Mouse (Mus musculus) embryonic facial prominence, embryonic 11.5 days (tissue): ENCODE measurements at regions not wholly inside any gene's neighbourhood (a gene's known extent, or its start where the extent isn't known, plus 50 kb on each side); places are given as distances from the start of the nearest gene placed in this dataset.
"Not testable (repeated sequence)": the region's sequence is repeated elsewhere in the genome, so short reads cannot be mapped to it uniquely, and the experiment has no call there.

Source experiments
- ATAC-seq: fragments of 200-750 bp; cut with Nextera tagmentation; replicated peaks from 2 replicates; pipeline ENCODE4 v1.8.0; 2017; ENCODE audit warnings: low read depth; ENCODE audit not compliant: insufficient number of reproducible peaks, low FRiP score, low TSS enrichment
- DNase-seq: peaks from one replicate; pipeline ENCODE4 v3.0.0-alpha.2; 2015; ENCODE audit warnings: low spot score
- H3K27ac ChIP-seq: fragments of 300-500 bp; sonication (generic); replicated peaks from 2 replicates; pipeline ENCODE4 v1.5.1; 2014; ENCODE audit warnings: mild to moderate bottlenecking, low read depth, low read length, control low read depth
- H3K27me3 ChIP-seq: fragments of 300-500 bp; sonication (generic); 2 replicates; pipeline ENCODE4 v1.6.1; 2014; ENCODE audit warnings: mild to moderate bottlenecking, low read length, moderate library complexity, mixed read lengths; ENCODE audit not compliant: control insufficient read depth, insufficient read depth
- H3K36me3 ChIP-seq: fragments of 300-500 bp; sonication (generic); replicated peaks from 2 replicates; pipeline ENCODE4 v1.6.1; 2014; ENCODE audit warnings: low read depth, mild to moderate bottlenecking, low read length, moderate library complexity, mixed read lengths; ENCODE audit not compliant: control insufficient read depth, insufficient read depth
- H3K4me1 ChIP-seq: fragments of 300-500 bp; sonication (generic); 2 replicates; pipeline ENCODE4 v1.6.1; 2014; ENCODE audit warnings: low read length, mixed read lengths; ENCODE audit not compliant: control insufficient read depth, insufficient read depth
- H3K4me2 ChIP-seq: fragments of 300-500 bp; sonication (generic); 2 replicates; pipeline ENCODE4 v1.6.1; 2014; ENCODE audit warnings: low read depth, mild to moderate bottlenecking, control low read depth, low read length, moderate library complexity
- H3K4me3 ChIP-seq: fragments of 300-500 bp; sonication (generic); 2 replicates; pipeline ENCODE4 v1.5.1; 2014; ENCODE audit warnings: low read depth, low read length, control low read depth
- H3K9ac ChIP-seq: fragments of 300-500 bp; sonication (generic); replicated peaks from 2 replicates; pipeline ENCODE4 v1.6.1; 2014; ENCODE audit warnings: mild to moderate bottlenecking, control low read depth, low read length
- H3K9me3 ChIP-seq: fragments of 300-500 bp; sonication (generic); replicated peaks from 2 replicates; pipeline ENCODE4 v1.6.1; 2016; ENCODE audit warnings: mild to moderate bottlenecking, low read length, inconsistent platforms, mixed read lengths; ENCODE audit not compliant: control insufficient read depth
- WGBS: fragments of 180-500 bp; shearing (Covaris S2); extraction: QIAGEN DNeasy Blood & Tissue Kit; methylation state at CpG from one replicate; pipeline ENCODE4 v1.1.7; 2014; 5-methylcytosine and 5-hydroxymethylcytosine counted together

DNA sequence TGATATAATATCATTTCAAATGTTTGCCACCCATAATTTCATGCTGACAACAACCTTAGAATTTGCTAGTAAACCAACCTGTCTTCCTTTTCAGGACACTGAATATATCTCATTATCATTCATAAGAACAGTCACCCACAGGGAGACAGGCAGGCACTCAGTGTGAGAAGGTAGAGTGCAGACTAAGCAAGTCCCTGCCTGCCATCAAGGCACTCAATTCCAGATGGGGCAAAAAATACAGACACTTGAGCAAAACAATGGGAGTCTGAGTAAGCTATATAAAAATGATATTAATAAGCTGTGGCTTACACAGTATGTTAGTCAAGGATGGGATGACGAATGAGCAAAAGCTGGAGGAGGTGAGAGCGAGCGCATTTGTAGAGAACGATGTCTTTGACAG is 909.4 kb downstream of the Robo1 start:
- DNase-seq (no peak), ATAC-seq (no peak)
- H3K9ac ChIP-seq, result no peak overlapping the region
- no peaks in the 10 kb centered on the region for H3K9me3 ChIP-seq
- H3K4me3 ChIP-seq, result no peak overlapping the region
- WGBS, result 86% methylated on average over 4 of the region's 4 CpGs
- no peak overlapping the region for H3K27ac ChIP-seq
- no peaks in the 10 kb centered on the region for H3K27me3 ChIP-seq
- no peak overlapping the region for H3K4me2 ChIP-seq
- no peaks in the 10 kb centered on the region for H3K4me1 ChIP-seq
- H3K36me3 ChIP-seq, result no peaks in the 10 kb centered on the region

GRCm38 (mm10) chr16:73203542-73203941 is 895.4 kb downstream of the Robo1 start:
- ATAC-seq, result no peak
- WGBS, result 87% methylated on average over 11 of the region's 11 CpGs
- DNase-seq, result no peak
- Histone ChIP-seq H3K27ac (no peak overlapping the region), H3K9ac (no peak overlapping the region), H3K4me2 (no peak overlapping the region), H3K27me3 (no peaks in the 10 kb centered on the region), H3K4me1 (no peaks in the 10 kb centered on the region), H3K36me3 (no peaks in the 10 kb centered on the region), H3K9me3 (no peaks in the 10 kb centered on the region), H3K4me3 (no peak overlapping the region)

GRCm38 (mm10) chr16:73200991-73201390 is 892.9 kb downstream of the Robo1 start:
- no peak overlapping the region for H3K27ac ChIP-seq
- no peak overlapping the region for H3K4me2 ChIP-seq
- 62% methylated on average over 3 of the region's 3 CpGs for WGBS
- H3K9me3 ChIP-seq, result no peaks in the 10 kb centered on the region
- no peaks in the 10 kb centered on the region for H3K27me3 ChIP-seq
- H3K9ac ChIP-seq, result no peak overlapping the region
- ATAC-seq (no peak), DNase-seq (no peak)
- no peaks in the 10 kb centered on the region for H3K4me1 ChIP-seq
- no peak overlapping the region for H3K4me3 ChIP-seq
- H3K36me3 ChIP-seq, result no peaks in the 10 kb centered on the region

GRCm38 (mm10) chr16:73182776-73183175 is 874.7 kb downstream of the Robo1 start:
- Histone ChIP-seq H3K27me3 (no peaks in the 10 kb centered on the region), H3K4me2 (no peak overlapping the region), H3K4me1 (no peaks in the 10 kb centered on the region), H3K27ac (no peak overlapping the region), H3K9ac (no peak overlapping the region), H3K9me3 (no peaks in the 10 kb centered on the region), H3K36me3 (no peaks in the 10 kb centered on the region), H3K4me3 (no peak overlapping the region)
- no peak for ATAC-seq
- 86% methylated on average over 5 of the region's 5 CpGs for WGBS
- no peak for DNase-seq

DNA sequence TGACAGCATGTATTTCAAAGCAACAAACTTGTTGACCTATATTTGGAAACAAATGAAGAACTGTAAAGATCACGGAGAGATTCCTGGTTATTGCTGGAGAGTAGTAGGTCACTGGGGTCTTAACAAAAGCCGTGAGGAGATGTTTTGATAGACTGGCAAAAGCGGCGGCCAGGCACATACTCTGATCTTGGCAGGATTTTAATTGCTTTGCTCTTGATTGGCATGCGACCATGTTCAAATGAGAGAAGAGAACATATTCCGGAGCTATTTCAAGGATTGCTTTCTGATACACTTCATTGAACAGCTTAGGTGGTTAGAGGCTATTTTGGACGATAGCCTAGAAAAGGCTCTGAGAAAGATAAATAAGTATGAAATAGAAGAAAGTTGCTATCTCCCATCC is 874.2 kb downstream of the Robo1 start:
- Histone ChIP-seq H3K4me3 (no peak overlapping the region), H3K4me1 (no peaks in the 10 kb centered on the region), H3K9me3 (no peaks in the 10 kb centered on the region), H3K27ac (no peak overlapping the region), H3K36me3 (no peaks in the 10 kb centered on the region), H3K4me2 (no peak overlapping the region), H3K27me3 (no peaks in the 10 kb centered on the region), H3K9ac (no peak overlapping the region)
- ATAC-seq (no peak), DNase-seq (no peak)
- WGBS, result 80% methylated on average over 7 of the region's 7 CpGs

DNA sequence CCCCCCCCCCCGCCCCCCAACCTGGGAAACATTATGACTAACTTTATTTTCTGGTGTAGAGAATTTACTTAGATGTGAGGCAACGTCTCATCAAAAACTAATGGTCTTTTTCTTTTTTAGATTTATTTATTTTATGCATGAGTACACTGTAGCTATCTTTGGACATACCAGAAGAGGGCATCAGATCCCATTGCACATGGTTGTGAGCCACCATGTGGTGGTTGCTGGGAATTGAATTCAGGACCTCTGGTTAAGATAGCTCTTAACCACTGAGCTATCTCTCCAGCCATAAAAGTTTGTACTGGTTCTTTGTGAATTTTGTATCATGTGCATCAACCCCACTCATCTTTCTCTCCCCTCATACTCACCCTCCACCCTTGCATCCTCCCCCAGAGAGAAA is 847.3 kb downstream of the Robo1 start:
- 79% methylated on average over 2 of the region's 2 CpGs for whole genome bisulfite sequencing
- Histone ChIP-seq H3K4me3 (no peak overlapping the region), H3K9me3 (no peaks in the 10 kb centered on the region), H3K9ac (no peak overlapping the region), H3K4me1 (no peaks in the 10 kb centered on the region), H3K4me2 (no peak overlapping the region), H3K36me3 (no peaks in the 10 kb centered on the region), H3K27me3 (no peaks in the 10 kb centered on the region), H3K27ac (no peak overlapping the region)
- DNase-seq, result peak; percentile 8
- no peak for ATAC-seq

GRCm38 (mm10) chr16:73127927-73128326 is 819.8 kb downstream of the Robo1 start:
- not testable (repeated sequence) for H3K27ac ChIP-seq, DNase-seq, H3K9me3 ChIP-seq, H3K27me3 ChIP-seq, ATAC-seq, H3K4me1 ChIP-seq, H3K9ac ChIP-seq, H3K4me2 ChIP-seq, H3K36me3 ChIP-seq, H3K4me3 ChIP-seq
- WGBS, result 97% methylated on average over 1 of the region's 1 CpGs

DNA sequence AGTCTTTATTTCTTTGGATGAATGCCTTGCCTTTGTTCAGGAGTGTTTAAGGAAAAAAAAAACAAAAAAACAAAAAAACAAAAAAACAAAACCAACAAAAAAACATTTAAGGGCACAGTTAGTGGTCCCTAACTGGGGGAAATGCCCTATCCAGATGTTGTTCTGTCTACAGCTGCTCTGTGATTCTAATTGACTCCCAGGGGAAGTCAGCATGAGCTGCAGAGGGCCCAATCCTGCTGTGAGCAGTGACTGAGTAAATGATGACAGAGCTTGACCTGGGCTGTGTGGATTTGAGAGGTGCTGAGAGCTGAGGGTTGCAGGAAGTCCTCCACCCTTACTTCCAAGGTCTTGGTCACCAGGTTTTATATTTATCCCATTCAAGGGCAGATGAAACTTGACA is 812.5 kb downstream of the Robo1 start:
- no peak overlapping the region for H3K4me2 ChIP-seq
- H3K27me3 ChIP-seq, result no peaks in the 10 kb centered on the region
- ATAC-seq, result no peak
- no peak overlapping the region for H3K4me3 ChIP-seq
- H3K9ac ChIP-seq, result no peak overlapping the region
- H3K9me3 ChIP-seq, result no peaks in the 10 kb centered on the region
- H3K4me1 ChIP-seq, result no peaks in the 10 kb centered on the region
- peak; percentile 18 for DNase-seq
- H3K36me3 ChIP-seq, result no peaks in the 10 kb centered on the region
- H3K27ac ChIP-seq, result no peak overlapping the region

DNA sequence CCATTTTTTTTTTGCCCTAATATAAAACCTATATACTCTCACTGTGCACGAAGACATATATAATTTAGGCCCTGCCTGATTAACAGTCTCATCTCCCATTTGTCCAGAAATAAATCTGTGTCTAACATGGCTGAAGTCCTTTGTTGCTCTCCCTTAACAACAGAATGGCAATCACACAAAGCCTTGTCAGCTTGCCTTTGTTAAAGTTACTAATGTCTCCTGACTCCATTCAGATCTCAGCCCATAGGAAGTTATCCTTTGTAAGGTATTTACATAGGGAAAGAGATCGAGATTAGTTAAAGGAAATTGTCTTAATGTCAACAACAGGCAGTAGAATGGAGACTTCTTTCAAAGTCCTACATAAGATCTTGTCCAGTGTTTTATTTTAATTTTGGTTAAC is 809.2 kb downstream of the Robo1 start:
- Histone ChIP-seq H3K4me3 (no peak overlapping the region), H3K4me1 (no peaks in the 10 kb centered on the region), H3K9me3 (no peaks in the 10 kb centered on the region), H3K27me3 (no peaks in the 10 kb centered on the region), H3K27ac (no peak overlapping the region), H3K9ac (no peak overlapping the region), H3K4me2 (no peak overlapping the region), H3K36me3 (no peaks in the 10 kb centered on the region)
- ATAC-seq (no peak), DNase-seq (no peak)
- WGBS, result 65% methylated on average over 2 of the region's 2 CpGs
